Mouse (Mus musculus) cortical plate, adult 2 months (tissue): ENCODE results near the gene Krt20.

Source experiments
- CTCF ChIP-seq: fragments of 200-500 bp; IDR thresholded peaks from 2 replicates; pipeline ENCODE4 v1.5.1; 2011; ENCODE audit warnings: mild to moderate bottlenecking, control low read depth, low read length; ENCODE audit not compliant: insufficient read depth; ENCODE audit errors: extremely low read depth
- POLR2A ChIP-seq: fragments of 200-500 bp; IDR thresholded peaks from 2 replicates; pipeline ENCODE4 v1.6.1; 2011; ENCODE audit warnings: mild to moderate bottlenecking, low read length, control low read depth; ENCODE audit not compliant: insufficient read depth; ENCODE audit errors: extremely low read depth

DNA sequence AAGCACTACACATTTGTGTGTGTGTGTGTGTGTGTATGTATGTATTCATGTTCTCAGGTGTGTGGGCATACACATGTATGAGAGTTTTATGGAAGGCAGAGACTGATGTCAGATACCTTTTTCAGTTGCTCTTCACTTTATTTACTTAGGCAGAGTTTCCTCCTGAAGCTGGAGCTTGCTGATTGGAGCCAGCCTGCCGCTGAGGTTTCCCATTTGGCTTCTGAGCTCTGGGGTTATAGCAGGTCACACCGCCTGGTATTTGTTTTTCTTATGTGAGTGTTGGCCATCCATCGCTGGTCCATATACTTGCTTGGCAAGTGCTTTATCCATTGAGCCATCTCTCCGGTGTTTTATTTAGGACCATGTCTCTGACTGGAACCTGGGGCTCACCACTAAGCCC is 31.3 kb upstream of the Krt20 start:
- TF ChIP-seq POLR2A (no peak), CTCF (no peak)
